Mouse (Mus musculus) 416B (cell line): Measurements from ENCODE around the gene Olfr1093.

ENCODE experiments used
- DNase-seq: peaks from one replicate; pipeline ENCODE4 v3.0.0; 2011; ENCODE audit warnings: low read depth

The Olfr1093 gene

DNA sequence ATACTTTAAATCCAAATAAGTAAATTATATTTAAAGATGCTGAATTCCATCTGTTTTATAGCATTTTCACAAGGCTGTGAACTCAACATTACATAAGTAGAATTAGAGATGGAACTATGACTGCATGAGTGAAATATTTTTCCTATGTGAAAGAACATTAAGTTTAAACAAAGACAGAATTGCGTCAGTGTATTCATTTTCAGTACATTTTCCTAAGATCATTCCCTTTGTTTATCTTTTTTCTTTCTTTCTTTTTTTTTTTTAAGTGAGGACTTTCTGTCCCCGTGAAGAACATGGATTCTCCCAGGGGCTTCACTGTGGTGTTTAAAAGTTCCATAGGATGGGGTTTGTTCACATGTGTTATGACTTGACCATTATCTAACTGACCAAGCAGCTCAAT is at the start of gene Olfr1093:
Gene Olfr1093 (plus strand): TSS at position 301 of the 400 bp plus-strand sequence.
- DNase-seq = no peak

DNA sequence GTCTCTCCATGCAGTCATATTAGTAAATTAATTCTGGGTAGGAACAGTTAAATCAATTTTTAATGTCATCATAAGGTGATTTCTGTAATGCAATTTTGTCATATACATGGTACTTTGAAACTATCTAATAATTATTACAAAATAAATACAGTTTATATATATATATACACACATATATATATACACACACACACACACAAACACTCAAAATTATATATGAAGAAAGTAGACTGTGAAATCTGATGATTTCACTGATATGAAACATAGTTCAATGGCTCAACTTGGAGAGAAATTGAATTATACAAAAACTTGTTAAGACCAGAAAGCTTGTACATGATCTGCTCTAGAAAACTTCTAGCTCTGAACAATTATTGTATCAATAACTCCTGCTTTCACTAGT is 48.7 kb upstream of the Olfr1093 start, which contains the start of gene Olfr1089:
Gene Olfr1089 (minus strand): TSS at position 101 of the 400 bp plus-strand sequence.
- DNase-seq = no peak

DNA sequence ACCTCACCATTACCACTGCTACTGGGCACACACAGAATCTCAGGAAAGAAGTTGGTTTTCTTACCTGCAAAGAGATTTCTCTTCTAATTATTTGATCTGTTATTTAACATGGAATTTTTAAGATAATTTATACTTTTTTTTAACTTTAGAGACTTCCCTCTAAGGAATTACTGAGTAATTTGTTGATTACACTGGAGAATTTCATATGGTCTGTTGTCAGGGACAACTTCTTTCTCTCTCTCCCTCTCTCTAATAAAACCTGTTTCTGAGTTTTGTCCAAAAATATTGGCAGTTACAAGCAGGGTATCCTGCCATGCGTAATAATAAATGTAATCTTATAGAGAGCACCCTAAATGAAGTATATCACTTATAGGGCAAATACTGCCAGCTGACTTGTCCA is 23.4 kb upstream of the Olfr1093 start, which contains the start of gene Olfr1090:
Gene Olfr1090 (minus strand): TSS at position 101 of the 400 bp plus-strand sequence.
- DNase-seq = no peak

DNA sequence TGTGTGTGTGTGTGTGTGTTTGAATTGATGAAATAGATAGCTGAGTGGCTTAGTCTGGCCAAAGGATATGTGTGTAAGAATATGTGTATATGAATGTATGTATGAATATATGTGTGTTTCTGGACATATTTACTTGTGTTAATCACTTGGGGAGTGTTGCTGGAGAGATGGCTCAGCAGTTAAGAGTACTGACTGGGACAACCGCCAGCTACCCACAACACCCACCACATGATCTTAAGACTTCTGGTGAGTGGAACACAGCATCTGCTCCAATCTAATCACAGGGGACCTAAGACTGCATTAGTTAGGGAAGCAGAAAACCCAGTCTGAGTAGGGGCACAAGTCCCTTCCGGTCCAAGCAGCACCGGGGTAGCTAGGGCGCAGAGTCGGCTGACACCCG is 21.2 kb upstream of the Olfr1093 start:
- DNase-seq = no peak

DNA sequence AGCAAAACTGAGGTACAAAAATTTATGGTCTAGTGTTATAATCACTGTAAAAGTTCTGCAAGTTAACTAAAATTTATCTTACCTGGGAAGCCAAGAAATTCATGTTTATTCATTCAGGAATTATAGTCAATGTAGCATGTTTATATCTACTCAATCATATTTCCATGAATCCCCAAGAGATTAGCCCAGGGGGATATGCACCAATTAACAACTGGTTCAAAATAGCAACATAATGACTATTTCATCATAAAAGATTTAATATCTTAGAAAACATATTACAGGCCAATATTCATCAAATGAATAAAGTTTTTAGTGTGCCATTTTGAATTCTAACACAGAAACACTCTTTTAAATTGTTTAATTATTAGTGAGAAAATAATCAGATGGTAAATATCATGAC is 27.6 kb downstream of the Olfr1093 start, which contains the start of gene Olfr141:
Gene Olfr141 (minus strand): TSS at position 101 of the 400 bp plus-strand sequence.
- no peak for DNase-seq

DNA sequence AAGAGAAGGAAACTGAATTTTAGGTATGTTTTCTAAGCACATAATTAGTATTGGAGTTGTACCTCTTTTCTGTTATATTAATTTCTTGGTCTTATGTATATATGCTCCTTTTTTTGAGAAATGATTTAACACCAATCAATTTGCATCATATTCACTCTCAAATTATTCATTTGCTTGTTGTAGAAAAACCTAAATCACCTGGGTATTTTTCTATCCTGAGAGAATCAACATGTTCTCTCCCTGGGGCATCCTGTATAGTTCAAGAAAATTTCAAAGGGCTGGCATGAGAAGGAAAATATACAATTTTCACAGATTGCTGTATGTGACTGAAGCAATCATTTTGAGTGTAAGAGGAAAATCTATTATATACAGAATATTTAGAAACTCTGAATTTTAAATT is 42.1 kb downstream of the Olfr1093 start, which contains the start of gene Olfr1094:
Gene Olfr1094 (plus strand): TSS at position 301 of the 400 bp plus-strand sequence.
- DNase-seq = no peak
